Mouse (Mus musculus): ENCODE results near the gene Polg2. TPM values are rescaled to one million over a fixed set of nuclear protein-coding genes. Genes with fewer than 3 reads are reported as not detected.
"Not testable (repeated sequence)": the region's sequence is repeated elsewhere in the genome, so short reads cannot be mapped to it uniquely, and the experiment has no call there.

The Polg2 gene
- polyA plus RNA-seq, 1 experiment from 2014 or later = 13.8 TPM

GRCm38 (mm10) chr11:106789649-106790048, 10.3 kb upstream of the Polg2 start:
- no peaks in the 10 kb centered on the region for H3K27me3 ChIP-seq
- H3K4me2 ChIP-seq (replicated peaks) = peak overlapping the region; percentile 71
- peaks cover 23% of the 10 kb centered on the region for H3K36me3 ChIP-seq
- peaks cover 26% of the 10 kb centered on the region for H3K4me1 ChIP-seq
- H3K27ac ChIP-seq (replicated peaks) = peak overlapping the region; percentile 100
- no peaks in the 10 kb centered on the region for H3K9me3 ChIP-seq (replicated peaks)
- under 1% methylated on average over 6 of the region's 6 CpGs for WGBS
- ATAC-seq (ENCODE audit: insufficient number of reproducible peaks, low FRiP score, low TSS enrichment, low read depth) = no peak
- peak overlapping the region; percentile 93 for H3K9ac ChIP-seq
- peak overlapping the region; percentile 82 for H3K4me3 ChIP-seq (replicated peaks)

DNA sequence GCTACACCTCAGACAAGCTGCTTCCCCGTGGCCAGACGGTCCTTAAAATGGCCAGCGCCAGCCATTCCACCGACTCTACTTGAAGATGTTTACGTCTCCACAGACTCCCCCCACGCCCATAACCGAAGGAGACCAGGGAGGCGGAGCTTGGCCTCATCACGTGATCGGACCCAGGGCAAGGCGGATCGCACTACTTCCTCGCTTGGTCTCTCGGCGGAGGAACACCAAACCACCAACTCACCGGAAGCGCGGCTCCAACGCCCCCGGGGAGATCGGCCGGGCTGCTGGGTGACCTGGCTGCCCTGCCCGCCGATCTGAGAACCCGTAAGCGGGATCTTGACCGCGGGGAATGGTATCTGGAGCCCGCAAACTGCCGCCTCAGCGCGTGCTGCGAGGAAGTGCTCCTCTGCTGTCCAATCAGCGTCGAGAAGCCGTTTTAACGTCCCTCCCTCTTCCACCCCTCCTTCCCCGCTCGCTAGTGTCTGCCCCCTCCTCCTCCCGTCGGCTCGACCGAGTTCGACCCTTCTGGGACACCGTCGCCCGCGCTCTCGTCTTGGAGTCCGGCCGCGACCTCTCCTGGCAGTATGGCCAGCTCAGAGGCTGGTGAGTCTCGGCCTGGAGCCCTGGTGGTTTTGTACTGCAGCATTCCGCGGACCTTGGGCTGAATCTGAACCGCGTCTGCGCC, 9.6 kb upstream of the Polg2 start, which contains the start of the genes Ddx5 and Cep95:
TSS of gene Ddx5 (minus strand) at position 411 of the 685 bp plus-strand sequence.
TSS of gene Cep95 (plus strand) at position 478 of the 685 bp plus-strand sequence.
- Histone ChIP-seq H3K9ac (peak within 1 kb of the TSS; percentile 93), H3K27me3 (no peaks in the 10 kb centered on the region), H3K27ac (replicated peaks) (peak within 1 kb of the TSS; percentile 100), H3K4me3 (replicated peaks) (peak within 1 kb of the TSS; percentile 82), H3K36me3 (peaks cover 24% of the 10 kb centered on the region), H3K4me2 (replicated peaks) (peak within 1 kb of the TSS; percentile 71), H3K9me3 (replicated peaks) (no peaks in the 10 kb centered on the region), H3K4me1 (peaks cover 20% of the 10 kb centered on the region)
- ATAC-seq (ENCODE audit: insufficient number of reproducible peaks, low FRiP score, low TSS enrichment, low read depth) = peak; percentile 93
- WGBS = under 1% methylated on average over 58 of the region's 58 CpGs

GRCm38 (mm10) chr11:106788026-106788774, 8.9 kb upstream of the Polg2 start:
- Histone ChIP-seq H3K9me3 (replicated peaks) (no peaks in the 10 kb centered on the region), H3K27me3 (no peaks in the 10 kb centered on the region), H3K4me2 (replicated peaks) (peak overlapping the region; percentile 71), H3K4me1 (peaks cover 20% of the 10 kb centered on the region), H3K36me3 (peaks cover 30% of the 10 kb centered on the region), H3K27ac (replicated peaks) (peak overlapping the region; percentile 100), H3K9ac (peak overlapping the region; percentile 93), H3K4me3 (replicated peaks) (peak overlapping the region; percentile 82)
- ATAC-seq (ENCODE audit: insufficient number of reproducible peaks, low FRiP score, low TSS enrichment, low read depth) = peak; percentile 86
- under 1% methylated on average over 79 of the region's 79 CpGs for WGBS

DNA sequence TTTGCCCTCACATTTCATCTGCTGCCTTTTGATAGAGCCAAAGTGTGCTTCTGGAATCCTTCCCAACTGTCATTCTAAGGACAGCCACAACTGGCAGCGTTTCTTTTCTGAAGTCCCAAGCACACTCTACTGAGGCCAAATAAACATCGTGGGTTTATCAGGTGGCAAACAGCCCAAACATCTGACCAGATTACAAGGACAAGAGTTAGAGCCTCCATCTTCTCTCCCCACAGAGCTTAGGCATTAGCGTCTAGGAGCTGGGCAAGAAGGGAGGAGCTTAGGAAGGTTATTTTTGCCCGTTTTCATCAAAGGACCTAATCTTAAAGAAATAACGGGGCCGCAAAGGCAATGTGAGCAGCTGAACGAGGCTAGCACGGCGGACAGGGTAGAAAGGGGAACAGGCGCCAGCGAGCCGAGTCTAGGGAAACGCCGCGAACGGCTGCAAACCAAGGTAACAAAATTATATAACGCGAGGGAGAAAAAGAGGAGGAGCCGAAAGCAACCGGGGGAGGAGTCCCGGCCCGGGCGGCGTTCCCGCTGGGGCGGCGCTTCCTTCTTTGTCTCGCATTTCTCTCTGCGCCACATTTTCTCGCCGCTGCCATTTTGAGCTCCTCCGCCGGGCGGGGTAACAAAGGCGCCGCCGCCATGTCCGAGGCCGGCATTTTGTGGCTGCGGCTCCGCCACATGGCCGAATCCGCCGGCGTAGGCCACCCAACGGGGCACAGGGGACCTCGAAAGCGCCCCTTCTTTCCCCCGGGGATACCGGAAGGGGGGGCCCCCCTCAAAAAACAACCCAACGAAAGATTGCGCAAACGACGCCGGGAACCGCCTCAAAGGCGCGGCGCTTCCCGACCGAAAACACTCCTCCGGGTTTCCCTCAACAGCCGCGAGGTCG, 8.0 kb upstream of the Polg2 start:
- H3K9me3 ChIP-seq (replicated peaks) = no peaks in the 10 kb centered on the region
- WGBS = under 1% methylated on average over 65 of the region's 65 CpGs
- peak overlapping the region; percentile 82 for H3K4me3 ChIP-seq (replicated peaks)
- peak; percentile 30; the same call in 1 of the 2 replicates for ATAC-seq (ENCODE audit: insufficient number of reproducible peaks, low FRiP score, low TSS enrichment, low read depth)
- peaks cover 36% of the 10 kb centered on the region for H3K36me3 ChIP-seq
- peak overlapping the region; percentile 100 for H3K27ac ChIP-seq (replicated peaks)
- peak overlapping the region; percentile 69 for H3K4me2 ChIP-seq (replicated peaks)
- H3K9ac ChIP-seq = peak overlapping the region; percentile 93
- H3K4me1 ChIP-seq = peaks cover 20% of the 10 kb centered on the region
- H3K27me3 ChIP-seq = no peaks in the 10 kb centered on the region

DNA sequence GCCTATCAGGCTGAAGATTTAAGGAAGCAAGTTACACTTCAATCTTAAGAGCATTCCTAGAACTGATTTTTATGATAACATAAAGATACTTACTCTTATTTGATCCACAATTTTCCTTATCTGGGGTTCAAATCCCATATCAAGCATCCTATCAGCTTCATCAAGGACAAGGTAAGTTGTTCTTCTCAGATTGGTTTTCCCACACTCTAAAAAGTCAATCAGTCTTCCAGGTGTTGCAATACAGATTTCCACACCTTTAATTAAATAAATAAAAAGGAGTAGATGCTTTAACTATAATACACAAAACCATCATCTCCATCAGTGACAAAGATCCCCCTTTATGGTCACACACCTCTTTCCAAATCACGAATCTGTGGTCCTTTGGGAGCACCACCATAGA, 5.7 kb upstream of the Polg2 start:
- H3K27ac ChIP-seq (replicated peaks) = no peak overlapping the region
- ATAC-seq (ENCODE audit: insufficient number of reproducible peaks, low FRiP score, low TSS enrichment, low read depth) = no peak
- no peak overlapping the region for H3K4me2 ChIP-seq (replicated peaks)
- H3K9ac ChIP-seq = no peak overlapping the region
- peak overlapping the region; percentile 82; the same call in 1 of the 2 replicates for H3K4me3 ChIP-seq (replicated peaks)
- 64% methylated on average over 1 of the region's 1 CpGs for WGBS
- H3K27me3 ChIP-seq = no peaks in the 10 kb centered on the region
- no peaks in the 10 kb centered on the region for H3K9me3 ChIP-seq (replicated peaks)
- H3K36me3 ChIP-seq = peaks cover 51% of the 10 kb centered on the region
- H3K4me1 ChIP-seq = peaks cover 15% of the 10 kb centered on the region

- Histone ChIP-seq H3K36me3 (peaks cover 53% of the 10 kb centered on the region), H3K4me3 (replicated peaks) (no peak overlapping the region), H3K9me3 (replicated peaks) (no peaks in the 10 kb centered on the region), H3K27me3 (no peaks in the 10 kb centered on the region), H3K9ac (no peak overlapping the region), H3K4me1 (peaks cover 15% of the 10 kb centered on the region), H3K4me2 (replicated peaks) (no peak overlapping the region), H3K27ac (replicated peaks) (no peak overlapping the region)
- WGBS = 82% methylated on average over 2 of the region's 2 CpGs
- ATAC-seq (ENCODE audit: insufficient number of reproducible peaks, low FRiP score, low TSS enrichment, low read depth) = no peak
Observed at GRCm38 (mm10) chr11:106784476-106784875, 5.1 kb upstream of the Polg2 start.

GRCm38 (mm10) chr11:106782841-106783764, 3.8 kb upstream of the Polg2 start:
- 71% methylated on average over 9 of the region's 9 CpGs for whole genome bisulfite sequencing
- no peaks in the 10 kb centered on the region for H3K27me3 ChIP-seq

GRCm38 (mm10) chr11:106782271-106782670, 2.9 kb upstream of the Polg2 start:
- H3K27ac ChIP-seq (replicated peaks); H3K9ac ChIP-seq; H3K9me3 ChIP-seq (replicated peaks); H3K4me2 ChIP-seq (replicated peaks); H3K4me3 ChIP-seq (replicated peaks); H3K27me3 ChIP-seq; ATAC-seq (ENCODE audit: insufficient number of reproducible peaks, low FRiP score, low TSS enrichment, low read depth): not testable (repeated sequence)
- 86% methylated on average over 7 of the region's 7 CpGs for WGBS
- H3K36me3 ChIP-seq = peaks cover 53% of the 10 kb centered on the region
- peaks cover 23% of the 10 kb centered on the region for H3K4me1 ChIP-seq

More at GRCm38 (mm10) chr11:106782841-106783764, 3.8 kb upstream of the Polg2 start:
- no peak overlapping the region for H3K27ac ChIP-seq (replicated peaks)
- H3K4me2 ChIP-seq (replicated peaks) = no peak overlapping the region
- H3K4me3 ChIP-seq (replicated peaks) = no peak overlapping the region
- ATAC-seq (ENCODE audit: insufficient number of reproducible peaks, low FRiP score, low TSS enrichment, low read depth) = no peak
- peaks cover 53% of the 10 kb centered on the region for H3K36me3 ChIP-seq
- H3K9ac ChIP-seq = no peak overlapping the region
- no peaks in the 10 kb centered on the region for H3K9me3 ChIP-seq (replicated peaks)
- H3K4me1 ChIP-seq = peaks cover 17% of the 10 kb centered on the region

GRCm38 (mm10) chr11:106780590-106781220, 1.4 kb upstream of the Polg2 start:
- Histone ChIP-seq H3K4me2 (replicated peaks) (no peak overlapping the region), H3K36me3 (peaks cover 52% of the 10 kb centered on the region), H3K4me3 (replicated peaks) (no peak overlapping the region), H3K27me3 (no peaks in the 10 kb centered on the region), H3K27ac (replicated peaks) (no peak overlapping the region; the same call in 1 of the 2 replicates), H3K9me3 (replicated peaks) (no peaks in the 10 kb centered on the region), H3K9ac (no peak overlapping the region), H3K4me1 (peaks cover 17% of the 10 kb centered on the region)
- 75% methylated on average over 6 of the region's 6 CpGs for WGBS
- ATAC-seq (ENCODE audit: insufficient number of reproducible peaks, low FRiP score, low TSS enrichment, low read depth) = no peak

DNA sequence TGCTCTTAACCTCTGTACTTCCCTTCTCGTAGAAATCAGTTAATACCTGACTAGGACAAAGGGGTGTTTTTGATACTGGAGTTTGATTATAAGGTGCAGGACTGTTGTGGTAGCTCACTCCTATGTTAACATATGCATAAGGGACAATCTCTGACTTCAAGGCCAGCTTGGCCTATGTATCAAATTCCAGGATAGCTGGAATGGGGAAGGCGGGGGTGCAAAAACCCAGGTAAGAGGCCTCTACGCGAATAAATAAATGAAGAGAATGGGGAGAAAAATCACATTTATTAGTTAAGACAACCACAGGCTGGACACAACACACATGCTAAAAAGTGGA, 720 bp upstream of the Polg2 start:
- no peaks in the 10 kb centered on the region for H3K27me3 ChIP-seq
- H3K27ac ChIP-seq (replicated peaks) = peak overlapping the region; percentile 99; the same call in 1 of the 2 replicates
- ATAC-seq (ENCODE audit: insufficient number of reproducible peaks, low FRiP score, low TSS enrichment, low read depth) = no peak
- WGBS = 58% methylated on average over 4 of the region's 4 CpGs
- peak overlapping the region; percentile 69; the same call in 1 of the 2 replicates for H3K4me2 ChIP-seq (replicated peaks)
- H3K4me3 ChIP-seq (replicated peaks) = peak overlapping the region; percentile 84; the same call in 1 of the 2 replicates
- H3K9me3 ChIP-seq (replicated peaks) = no peaks in the 10 kb centered on the region
- H3K9ac ChIP-seq = no peak overlapping the region
- H3K4me1 ChIP-seq = peaks cover 11% of the 10 kb centered on the region; the same call in 1 of the 2 replicates
- H3K36me3 ChIP-seq = peaks cover 52% of the 10 kb centered on the region
